Mouse (Mus musculus) liver, adult (tissue): Measurements from ENCODE around the gene Myl9.

Source experiments
- GATA4 ChIP-seq: IDR thresholded peaks from 2 replicates; pipeline ENCODE4 v1.6.1; 2014; ENCODE audit warnings: mild to moderate bottlenecking, low read length; ENCODE audit not compliant: insufficient replicate concordance

Myl9 gene

GRCm38 (mm10) chr2:156803698-156804372 is 28.6 kb downstream of the Myl9 start:
- no peak for TF ChIP-seq GATA4

- no peak for TF ChIP-seq GATA4
These were observed 29.4 kb downstream of the Myl9 start for GRCm38 (mm10) chr2:156804589-156804988.

GRCm38 (mm10) chr2:156806886-156807285 is 31.7 kb downstream of the Myl9 start:
- TF ChIP-seq GATA4, result no peak

GRCm38 (mm10) chr2:156809579-156809978 is 34.4 kb downstream of the Myl9 start:
- no peak for TF ChIP-seq GATA4

- TF ChIP-seq GATA4, result no peak
These were observed 35.5 kb downstream of the Myl9 start for GRCm38 (mm10) chr2:156810716-156811115.

- no peak for TF ChIP-seq GATA4
These were observed 36.3 kb downstream of the Myl9 start for GRCm38 (mm10) chr2:156811556-156811955.

- no peak for TF ChIP-seq GATA4
These were observed 39.2 kb downstream of the Myl9 start for GRCm38 (mm10) chr2:156814344-156814801.

- TF ChIP-seq GATA4, result no peak
These were observed 39.7 kb downstream of the Myl9 start for GRCm38 (mm10) chr2:156814893-156815292.

GRCm38 (mm10) chr2:156815412-156815811 is 40.2 kb downstream of the Myl9 start:
- TF ChIP-seq GATA4, result no peak

GRCm38 (mm10) chr2:156816116-156816515 is 40.9 kb downstream of the Myl9 start:
- no peak for TF ChIP-seq GATA4
